Mouse (Mus musculus): Measurements from ENCODE around the gene Slc9a8. TPM values are rescaled to one million over a fixed set of nuclear protein-coding genes. Genes with fewer than 3 reads are reported as not detected.

Gene Slc9a8
- total and polyA plus RNA-seq, 2 experiments = 14.9 to 34.2 TPM

GRCm38 (mm10) chr2:167485501-167486377 lies 64.2 kb downstream of the Slc9a8 start:
- Histone ChIP-seq H3K27me3 (ENCODE audit: control insufficient read depth, insufficient read depth, low read length) (no peaks in the 10 kb centered on the region), H3K4me1 (ENCODE audit: control insufficient read depth, insufficient read depth, low read length) (peaks cover 12% of the 10 kb centered on the region), H3K79me2 (ENCODE audit: control insufficient read depth, insufficient read depth, low read length) (peaks cover 36% of the 10 kb centered on the region; the same call in 1 of the 2 replicates), H3K27ac (replicated peaks; ENCODE audit: insufficient read depth, low read depth, low read length) (no peak overlapping the region), H3K36me3 (ENCODE audit: control insufficient read depth, insufficient read depth, low read length) (no peaks in the 10 kb centered on the region), H3K4me3 (ENCODE audit: insufficient read depth, low read depth, low read length) (no peak overlapping the region), H3K9ac (ENCODE audit: low read depth, low read length) (no peak overlapping the region)
- TF ChIP-seq POLR2A (IDR thresholded peaks at IDR 0.05; ENCODE audit: extremely low read depth, insufficient read depth, low read length) = no peak
- TF ChIP-seq CTCF (IDR thresholded peaks at IDR 0.05; ENCODE audit: low read depth, low read length) = no peak
- DNase-seq (ENCODE audit: extremely low read depth, low read depth, low spot score) = peak; percentile 47
- WGBS = 38% methylated on average over 7 of the region's 7 CpGs

GRCm38 (mm10) chr2:167486573-167486972 lies 65.1 kb downstream of the Slc9a8 start:
- WGBS = 93% methylated on average over 4 of the region's 4 CpGs
- TF ChIP-seq CTCF (IDR thresholded peaks at IDR 0.05; ENCODE audit: low read depth, low read length) (no peak), POLR2A (IDR thresholded peaks at IDR 0.05; ENCODE audit: extremely low read depth, insufficient read depth, low read length) (no peak)
- Histone ChIP-seq H3K4me3 (ENCODE audit: insufficient read depth, low read depth, low read length) (no peak overlapping the region), H3K79me2 (ENCODE audit: control insufficient read depth, insufficient read depth, low read length) (peaks cover 36% of the 10 kb centered on the region; the same call in 1 of the 2 replicates), H3K36me3 (ENCODE audit: control insufficient read depth, insufficient read depth, low read length) (no peaks in the 10 kb centered on the region), H3K9ac (ENCODE audit: low read depth, low read length) (no peak overlapping the region), H3K27ac (replicated peaks; ENCODE audit: insufficient read depth, low read depth, low read length) (no peak overlapping the region), H3K4me1 (ENCODE audit: control insufficient read depth, insufficient read depth, low read length) (peaks cover 20% of the 10 kb centered on the region), H3K27me3 (ENCODE audit: control insufficient read depth, insufficient read depth, low read length) (no peaks in the 10 kb centered on the region)
- no peak for DNase-seq (ENCODE audit: extremely low read depth, low read depth, low spot score)

- peaks cover 25% of the 10 kb centered on the region for H3K4me1 ChIP-seq (ENCODE audit: control insufficient read depth, insufficient read depth, low read length)
- H3K4me3 ChIP-seq (ENCODE audit: insufficient read depth, low read depth, low read length) = no peak overlapping the region
- H3K27me3 ChIP-seq (ENCODE audit: control insufficient read depth, insufficient read depth, low read length) = no peaks in the 10 kb centered on the region
- H3K27ac ChIP-seq (replicated peaks; ENCODE audit: insufficient read depth, low read depth, low read length) = no peak overlapping the region
- no peak for TF ChIP-seq CTCF (IDR thresholded peaks at IDR 0.05; ENCODE audit: low read depth, low read length)
- no peak for TF ChIP-seq POLR2A (IDR thresholded peaks at IDR 0.05; ENCODE audit: extremely low read depth, insufficient read depth, low read length)
- H3K36me3 ChIP-seq (ENCODE audit: control insufficient read depth, insufficient read depth, low read length) = no peaks in the 10 kb centered on the region
- no peak for DNase-seq (ENCODE audit: extremely low read depth, low read depth, low spot score)
- H3K79me2 ChIP-seq (ENCODE audit: control insufficient read depth, insufficient read depth, low read length) = peaks cover 46% of the 10 kb centered on the region; the same call in 1 of the 2 replicates
- 90% methylated on average over 6 of the region's 6 CpGs for WGBS
- no peak overlapping the region for H3K9ac ChIP-seq (ENCODE audit: low read depth, low read length)
These were observed 66.0 kb downstream of the Slc9a8 start for GRCm38 (mm10) chr2:167487551-167487950.

GRCm38 (mm10) chr2:167487994-167488393 lies 66.5 kb downstream of the Slc9a8 start:
- Histone ChIP-seq H3K36me3 (ENCODE audit: control insufficient read depth, insufficient read depth, low read length) (no peaks in the 10 kb centered on the region), H3K4me1 (ENCODE audit: control insufficient read depth, insufficient read depth, low read length) (peaks cover 25% of the 10 kb centered on the region)

GRCm38 (mm10) chr2:167490813-167491525 lies 69.5 kb downstream of the Slc9a8 start:
- peaks cover 35% of the 10 kb centered on the region; the same call in 1 of the 2 replicates for H3K79me2 ChIP-seq (ENCODE audit: control insufficient read depth, insufficient read depth, low read length)
- H3K4me3 ChIP-seq (ENCODE audit: insufficient read depth, low read depth, low read length) = no peak overlapping the region
- no peak overlapping the region for H3K27ac ChIP-seq (replicated peaks; ENCODE audit: insufficient read depth, low read depth, low read length)
- peak; percentile 45 for DNase-seq (ENCODE audit: extremely low read depth, low read depth, low spot score)
- H3K9ac ChIP-seq (ENCODE audit: low read depth, low read length) = no peak overlapping the region
- no peaks in the 10 kb centered on the region for H3K36me3 ChIP-seq (ENCODE audit: control insufficient read depth, insufficient read depth, low read length)
- H3K27me3 ChIP-seq (ENCODE audit: control insufficient read depth, insufficient read depth, low read length) = no peaks in the 10 kb centered on the region
- WGBS = 62% methylated on average over 4 of the region's 4 CpGs
- TF ChIP-seq POLR2A (IDR thresholded peaks at IDR 0.05; ENCODE audit: extremely low read depth, insufficient read depth, low read length) (no peak), CTCF (IDR thresholded peaks at IDR 0.05; ENCODE audit: low read depth, low read length) (no peak)
- H3K4me1 ChIP-seq (ENCODE audit: control insufficient read depth, insufficient read depth, low read length) = peaks cover 20% of the 10 kb centered on the region

More at GRCm38 (mm10) chr2:167487994-167488393, 66.5 kb downstream of the Slc9a8 start:
- peaks cover 47% of the 10 kb centered on the region; the same call in 1 of the 2 replicates for H3K79me2 ChIP-seq (ENCODE audit: control insufficient read depth, insufficient read depth, low read length)
- no peak overlapping the region for H3K4me3 ChIP-seq (ENCODE audit: insufficient read depth, low read depth, low read length)
- H3K27ac ChIP-seq (replicated peaks; ENCODE audit: insufficient read depth, low read depth, low read length) = no peak overlapping the region
- H3K9ac ChIP-seq (ENCODE audit: low read depth, low read length) = no peak overlapping the region
- WGBS = 53% methylated on average over 6 of the region's 6 CpGs
- H3K27me3 ChIP-seq (ENCODE audit: control insufficient read depth, insufficient read depth, low read length) = no peaks in the 10 kb centered on the region
- no peak for TF ChIP-seq CTCF (IDR thresholded peaks at IDR 0.05; ENCODE audit: low read depth, low read length)
- no peak for TF ChIP-seq POLR2A (IDR thresholded peaks at IDR 0.05; ENCODE audit: extremely low read depth, insufficient read depth, low read length)
- peak; percentile 25 for DNase-seq (ENCODE audit: extremely low read depth, low read depth, low spot score)

All from liver, adult 2 months (tissue).